Mouse (Mus musculus): ENCODE results near the gene Lrrfip1. TPM values are rescaled to one million over a fixed set of nuclear protein-coding genes. Genes with fewer than 3 reads are reported as not detected.

Lrrfip1 gene
- polyA plus RNA-seq, 1 experiment, result 51.9 TPM

GRCm38 (mm10) chr1:91010216-91010615 lies 11.7 kb downstream of the Lrrfip1 start:
- no peaks in the 10 kb centered on the region for H3K4me1 ChIP-seq (ENCODE audit: control insufficient read depth, insufficient read depth, low read length)
- 46% methylated on average over 7 of the region's 7 CpGs for WGBS
- TF ChIP-seq POLR2A (IDR thresholded peaks at IDR 0.05; ENCODE audit: borderline replicate concordance, control insufficient read depth, low read depth, low read length) (no peak), CTCF (IDR thresholded peaks at IDR 0.05; ENCODE audit: control insufficient read depth, insufficient read depth, low read length) (no peak)
- H3K4me3 ChIP-seq (replicated peaks; ENCODE audit: control insufficient read depth, low read depth, low read length), result no peak overlapping the region
- no peak overlapping the region for H3K27ac ChIP-seq (ENCODE audit: control insufficient read depth, insufficient read depth, low read depth, low read length, poor library complexity)

DNA sequence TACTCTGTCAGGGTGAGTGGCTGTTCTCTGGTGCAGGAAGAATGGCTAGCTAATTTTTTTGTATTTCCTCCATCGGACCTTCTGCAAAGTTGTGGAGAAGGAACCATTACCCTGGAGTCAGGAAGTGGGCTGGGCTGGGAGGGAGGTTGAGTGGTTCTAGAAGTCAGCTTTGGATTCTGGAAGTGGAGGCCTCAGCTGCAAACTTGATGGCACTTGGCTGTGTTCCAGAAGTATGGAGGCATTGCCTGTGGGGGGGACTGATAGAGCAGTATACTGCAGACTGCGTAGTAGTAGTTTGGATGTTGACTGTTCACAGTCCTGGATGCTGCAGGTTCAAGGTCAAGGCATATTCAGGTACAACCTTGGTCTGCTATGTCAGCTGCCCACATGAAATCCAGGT lies 12.2 kb downstream of the Lrrfip1 start:
- no peaks in the 10 kb centered on the region for H3K4me1 ChIP-seq (ENCODE audit: control insufficient read depth, insufficient read depth, low read length)
- TF ChIP-seq POLR2A (IDR thresholded peaks at IDR 0.05; ENCODE audit: borderline replicate concordance, control insufficient read depth, low read depth, low read length), result no peak
- no peak for TF ChIP-seq CTCF (IDR thresholded peaks at IDR 0.05; ENCODE audit: control insufficient read depth, insufficient read depth, low read length)
- WGBS, result 44% methylated on average over 2 of the region's 2 CpGs
- H3K4me3 ChIP-seq (replicated peaks; ENCODE audit: control insufficient read depth, low read depth, low read length), result no peak overlapping the region
- H3K27ac ChIP-seq (ENCODE audit: control insufficient read depth, insufficient read depth, low read depth, low read length, poor library complexity), result no peak overlapping the region

- H3K4me1 ChIP-seq (ENCODE audit: control insufficient read depth, insufficient read depth, low read length), result no peaks in the 10 kb centered on the region
- H3K27ac ChIP-seq (ENCODE audit: control insufficient read depth, insufficient read depth, low read depth, low read length, poor library complexity), result no peak overlapping the region
- no peak overlapping the region for H3K4me3 ChIP-seq (replicated peaks; ENCODE audit: control insufficient read depth, low read depth, low read length)
- TF ChIP-seq CTCF (IDR thresholded peaks at IDR 0.05; ENCODE audit: control insufficient read depth, insufficient read depth, low read length) (no peak), POLR2A (IDR thresholded peaks at IDR 0.05; ENCODE audit: borderline replicate concordance, control insufficient read depth, low read depth, low read length) (no peak)
- WGBS, result 76% methylated on average over 3 of the region's 3 CpGs
Observed at GRCm38 (mm10) chr1:91011336-91011735, 12.8 kb downstream of the Lrrfip1 start.

- no peak overlapping the region for H3K4me3 ChIP-seq (replicated peaks; ENCODE audit: control insufficient read depth, low read depth, low read length)
- 69% methylated on average over 3 of the region's 3 CpGs for WGBS
- no peak for TF ChIP-seq CTCF (IDR thresholded peaks at IDR 0.05; ENCODE audit: control insufficient read depth, insufficient read depth, low read length)
- TF ChIP-seq POLR2A (IDR thresholded peaks at IDR 0.05; ENCODE audit: borderline replicate concordance, control insufficient read depth, low read depth, low read length), result no peak
- no peaks in the 10 kb centered on the region for H3K4me1 ChIP-seq (ENCODE audit: control insufficient read depth, insufficient read depth, low read length)
- H3K27ac ChIP-seq (ENCODE audit: control insufficient read depth, insufficient read depth, low read depth, low read length, poor library complexity), result no peak overlapping the region
Observed at GRCm38 (mm10) chr1:91013803-91014202, 15.3 kb downstream of the Lrrfip1 start.

GRCm38 (mm10) chr1:91015571-91015970 lies 17.0 kb downstream of the Lrrfip1 start:
- Histone ChIP-seq H3K4me3 (replicated peaks; ENCODE audit: control insufficient read depth, low read depth, low read length) (no peak overlapping the region), H3K27ac (ENCODE audit: control insufficient read depth, insufficient read depth, low read depth, low read length, poor library complexity) (no peak overlapping the region), H3K4me1 (ENCODE audit: control insufficient read depth, insufficient read depth, low read length) (no peaks in the 10 kb centered on the region; the same call in 1 of the 2 replicates)
- no peak for TF ChIP-seq CTCF (IDR thresholded peaks at IDR 0.05; ENCODE audit: control insufficient read depth, insufficient read depth, low read length)
- no peak for TF ChIP-seq POLR2A (IDR thresholded peaks at IDR 0.05; ENCODE audit: borderline replicate concordance, control insufficient read depth, low read depth, low read length)
- WGBS, result 86% methylated on average over 7 of the region's 7 CpGs

DNA sequence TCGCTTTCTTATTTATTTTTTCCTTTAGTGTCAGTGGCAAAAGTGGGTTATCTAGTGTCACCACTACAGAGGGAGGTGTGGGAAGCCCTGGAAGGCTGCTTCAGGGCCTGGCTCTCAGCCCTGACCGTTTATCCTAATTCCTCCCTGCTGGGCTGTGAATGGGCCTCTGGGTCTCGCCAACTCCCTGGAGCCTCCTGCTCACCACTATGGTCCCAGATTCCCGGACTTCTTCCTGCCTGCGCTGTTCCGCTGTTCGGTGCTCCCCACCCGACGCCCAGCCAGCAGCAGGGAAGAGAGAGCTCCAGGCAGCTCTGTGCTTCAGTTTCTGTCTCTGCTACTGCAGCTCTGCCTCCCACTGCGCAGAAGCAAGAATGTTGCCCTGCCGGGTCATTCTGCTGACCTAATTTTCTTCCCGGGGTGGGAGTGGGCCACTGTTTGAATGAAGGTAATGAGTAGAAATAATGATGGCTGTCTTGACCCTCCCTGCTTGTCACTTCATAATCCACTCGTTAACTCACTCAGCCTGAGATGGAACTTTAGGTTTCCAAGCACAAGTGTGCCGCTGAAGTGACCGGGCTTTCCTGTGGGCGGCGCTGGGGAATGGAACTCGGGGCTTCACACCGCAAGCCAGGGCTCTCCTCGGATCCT lies 18.7 kb downstream of the Lrrfip1 start:
- Histone ChIP-seq H3K27ac (ENCODE audit: control insufficient read depth, insufficient read depth, low read depth, low read length, poor library complexity) (no peak overlapping the region), H3K4me1 (ENCODE audit: control insufficient read depth, insufficient read depth, low read length) (no peaks in the 10 kb centered on the region; the same call in 1 of the 2 replicates), H3K4me3 (replicated peaks; ENCODE audit: control insufficient read depth, low read depth, low read length) (no peak overlapping the region)
- TF ChIP-seq POLR2A (IDR thresholded peaks at IDR 0.05; ENCODE audit: borderline replicate concordance, control insufficient read depth, low read depth, low read length), result no peak
- no peak for TF ChIP-seq CTCF (IDR thresholded peaks at IDR 0.05; ENCODE audit: control insufficient read depth, insufficient read depth, low read length)
- 79% methylated on average over 20 of the region's 20 CpGs for WGBS

- 78% methylated on average over 2 of the region's 2 CpGs for WGBS
- H3K27ac ChIP-seq (ENCODE audit: control insufficient read depth, insufficient read depth, low read depth, low read length, poor library complexity), result no peak overlapping the region
- H3K4me3 ChIP-seq (replicated peaks; ENCODE audit: control insufficient read depth, low read depth, low read length), result no peak overlapping the region
- no peak for TF ChIP-seq CTCF (IDR thresholded peaks at IDR 0.05; ENCODE audit: control insufficient read depth, insufficient read depth, low read length)
- no peak for TF ChIP-seq POLR2A (IDR thresholded peaks at IDR 0.05; ENCODE audit: borderline replicate concordance, control insufficient read depth, low read depth, low read length)
- no peaks in the 10 kb centered on the region; the same call in 1 of the 2 replicates for H3K4me1 ChIP-seq (ENCODE audit: control insufficient read depth, insufficient read depth, low read length)
Observed at GRCm38 (mm10) chr1:91019346-91019745, 20.8 kb downstream of the Lrrfip1 start.

DNA sequence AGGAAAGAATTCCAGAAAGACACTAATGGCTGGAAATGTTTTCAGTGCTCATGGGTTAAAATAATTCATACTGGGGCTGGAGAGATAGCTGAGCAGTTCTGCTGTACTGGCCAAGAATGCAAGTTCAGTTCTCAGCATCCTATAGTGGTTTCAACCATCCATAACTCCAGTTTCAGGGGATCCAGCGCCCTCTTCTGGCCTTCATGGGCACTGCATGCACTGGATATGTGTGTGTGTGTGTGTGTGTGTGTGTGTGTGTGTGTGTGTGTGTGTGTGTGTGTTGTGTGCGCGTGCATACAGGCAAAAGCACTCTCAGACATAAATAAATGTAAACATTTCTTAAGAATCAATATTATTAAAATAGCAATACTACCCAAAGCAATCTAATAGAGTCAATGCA lies 22.8 kb downstream of the Lrrfip1 start:
- H3K4me3 ChIP-seq (replicated peaks; ENCODE audit: control insufficient read depth, low read depth, low read length), result no peak overlapping the region
- H3K27ac ChIP-seq (ENCODE audit: control insufficient read depth, insufficient read depth, low read depth, low read length, poor library complexity), result no peak overlapping the region
- H3K4me1 ChIP-seq (ENCODE audit: control insufficient read depth, insufficient read depth, low read length), result no peaks in the 10 kb centered on the region; the same call in 1 of the 2 replicates
- WGBS, result 77% methylated on average over 3 of the region's 3 CpGs
- TF ChIP-seq CTCF (IDR thresholded peaks at IDR 0.05; ENCODE audit: control insufficient read depth, insufficient read depth, low read length), result peak; percentile 57
- TF ChIP-seq POLR2A (IDR thresholded peaks at IDR 0.05; ENCODE audit: borderline replicate concordance, control insufficient read depth, low read depth, low read length), result no peak

Data from bone marrow, adult 2 months (tissue).